Mouse (Mus musculus) stomach, postnatal 0 days (tissue): ENCODE data around the gene Cbx7.

Experiments
- CTCF ChIP-seq: IDR thresholded peaks from 2 replicates; pipeline ENCODE4 v1.5.1; 2016; ENCODE audit warnings: antibody characterized with exemption, low read depth, mild to moderate bottlenecking, moderate library complexity
- EP300 ChIP-seq: optimal IDR thresholded peaks from 2 replicates; pipeline ENCODE3; 2016; ENCODE audit warnings: antibody characterized with exemption

- TF ChIP-seq EP300, result no peak
- no peak for TF ChIP-seq CTCF
Observed at GRCm38 (mm10) chr15:79901399-79901798, 69.5 kb downstream of the Cbx7 start.
